Mouse (Mus musculus) R1 (cell line): ENCODE results near the gene Serinc3.
"Not testable (repeated sequence)": the region's sequence is repeated elsewhere in the genome, so short reads cannot be mapped to it uniquely, and the experiment has no call there.

Experiments used
- DNase-seq: peaks from one replicate; pipeline ENCODE4 v3.0.0-alpha.2; 2018; ENCODE audit warnings: low read depth, low spot score

Gene Serinc3

DNA sequence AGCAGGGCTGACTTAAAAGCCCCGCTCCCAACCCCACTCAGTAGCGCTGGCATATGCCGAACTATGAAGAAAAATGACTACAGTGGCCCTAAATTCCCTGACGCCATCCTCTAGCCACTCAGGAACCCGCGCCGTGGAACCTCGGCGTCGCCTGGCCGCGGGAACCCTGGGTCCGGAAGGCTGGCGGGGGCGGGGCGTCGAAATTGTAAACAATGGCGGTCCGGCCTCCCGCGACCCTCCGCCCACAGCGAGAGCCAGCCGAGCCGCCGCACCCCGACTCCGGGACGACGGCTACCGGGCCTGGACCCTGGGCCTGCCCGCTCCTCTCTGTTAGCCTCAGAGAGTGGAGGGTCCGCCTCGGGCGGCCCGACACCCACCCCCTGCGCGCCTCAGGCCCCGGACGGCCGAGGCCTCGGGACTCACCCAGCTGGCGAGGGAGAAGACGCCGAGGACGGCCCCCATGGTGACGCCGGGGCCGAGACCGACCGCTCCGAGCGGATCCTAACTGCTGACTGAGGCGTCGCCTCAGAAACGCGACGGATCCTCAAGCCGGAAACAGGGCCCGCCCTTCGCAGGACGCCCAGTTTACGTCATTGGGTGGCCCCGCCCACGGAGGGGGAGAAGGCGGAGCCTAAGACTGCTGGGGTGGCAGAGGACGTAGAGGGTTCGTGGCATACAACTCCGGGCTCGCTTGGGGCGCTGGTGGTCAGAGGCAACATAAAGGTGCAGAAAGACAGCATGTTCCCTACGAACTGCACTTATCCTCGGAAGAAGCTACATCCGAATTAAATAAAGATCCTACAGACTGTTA, at the start of gene Serinc3:
Gene Serinc3 (minus strand): TSS at position 557 of the 811 bp plus-strand sequence.
- DNase-seq: peak; percentile 95

DNA sequence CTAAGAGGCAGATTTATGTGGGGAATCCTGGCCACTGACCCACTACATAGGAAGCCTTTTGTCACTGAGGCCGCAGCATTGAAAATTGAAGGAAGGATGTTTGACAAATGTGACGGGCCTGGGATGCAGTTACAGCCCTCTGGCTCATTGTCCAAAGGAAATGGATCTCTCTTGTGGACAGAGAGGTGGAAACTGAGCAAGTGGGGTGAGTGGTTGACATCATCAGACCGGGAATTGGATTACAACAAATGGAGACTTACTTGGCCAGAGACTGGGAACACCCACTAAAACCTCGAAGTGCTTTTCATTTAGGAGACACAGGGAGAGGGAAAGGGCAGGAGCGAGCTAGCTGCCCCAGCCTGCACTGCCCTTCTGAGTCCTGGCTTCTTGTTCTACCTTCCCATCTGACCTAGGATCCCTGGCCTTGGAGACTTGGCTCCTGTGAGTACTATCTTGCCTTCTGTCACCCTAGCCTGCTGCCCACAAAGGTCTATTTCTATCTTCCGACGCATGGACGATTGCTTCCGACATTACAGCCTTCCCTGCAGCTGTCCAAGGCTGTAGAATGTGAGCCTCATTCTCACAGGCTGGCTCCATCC, 48.9 kb upstream of the Serinc3 start:
- no peak for DNase-seq

DNA sequence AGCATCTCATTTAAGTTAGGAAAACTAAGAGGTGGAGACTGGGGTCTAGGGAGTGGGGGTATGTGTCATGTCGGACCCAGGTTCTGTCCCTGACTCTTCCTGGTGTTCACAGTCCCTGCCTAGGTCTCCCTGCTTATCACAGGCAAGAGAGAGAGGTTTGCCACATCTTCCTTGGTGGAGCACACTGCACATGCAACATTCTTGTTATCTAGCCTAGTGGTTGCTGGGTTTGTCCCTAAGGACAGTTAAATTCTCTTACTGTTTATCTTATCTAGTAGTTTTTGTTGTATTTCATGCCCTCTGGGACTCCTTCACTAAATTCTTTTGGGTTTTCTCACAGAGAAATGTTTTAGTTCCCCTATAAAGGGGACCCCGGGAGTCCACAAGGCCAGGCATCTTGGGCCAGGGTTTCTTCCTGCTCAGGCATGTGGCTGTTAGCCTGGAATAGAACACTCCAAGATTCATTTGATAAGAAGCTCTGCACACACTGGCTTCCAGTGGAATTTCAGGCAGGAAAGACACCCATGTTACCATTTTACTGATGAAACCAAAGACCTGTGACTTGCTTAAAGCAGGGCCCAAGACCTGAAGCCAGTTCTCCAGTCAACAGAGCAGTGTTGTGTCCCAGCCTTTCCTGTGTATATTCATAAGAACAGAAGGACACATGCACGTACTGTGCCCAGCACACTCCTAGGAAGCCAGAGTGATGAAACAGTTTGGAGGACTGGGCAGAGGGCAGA, 48.1 kb upstream of the Serinc3 start:
- no peak for DNase-seq

DNA sequence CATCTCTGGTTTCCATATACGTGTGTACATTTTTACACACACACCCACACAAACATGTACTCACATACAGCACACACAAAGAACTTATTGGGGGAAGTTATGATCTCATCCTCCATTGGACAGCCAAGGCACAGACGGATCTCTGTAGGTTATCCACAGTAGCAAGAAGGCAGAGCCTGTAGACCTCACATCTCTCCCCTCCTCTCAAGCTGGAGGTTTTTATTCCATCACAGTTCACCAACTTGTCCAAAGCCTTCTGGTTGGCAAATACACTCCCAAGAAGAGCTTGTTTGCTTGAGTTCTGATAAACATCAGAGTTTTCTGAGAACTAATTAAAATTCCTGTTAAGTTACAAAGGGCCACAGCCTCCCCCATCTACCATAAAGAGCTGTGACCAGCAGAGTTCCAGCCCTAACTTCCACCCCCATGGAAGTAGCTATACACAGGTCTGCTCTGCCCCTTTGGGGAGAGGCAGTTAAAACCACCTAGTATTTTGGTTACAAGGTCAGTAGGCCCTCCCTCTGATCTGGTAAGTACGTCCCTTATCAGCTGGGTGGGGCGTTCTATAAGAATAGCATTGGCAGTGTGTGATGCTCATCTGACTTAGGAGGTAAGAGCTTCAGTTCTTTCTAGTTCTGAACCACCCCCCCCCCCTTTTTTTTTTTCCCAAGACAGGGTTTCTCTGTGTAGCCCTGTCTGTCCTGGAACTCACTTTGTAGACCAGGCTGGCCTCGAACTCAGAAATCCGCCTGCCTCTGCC, 47.1 kb upstream of the Serinc3 start:
- DNase-seq: no peak

DNA sequence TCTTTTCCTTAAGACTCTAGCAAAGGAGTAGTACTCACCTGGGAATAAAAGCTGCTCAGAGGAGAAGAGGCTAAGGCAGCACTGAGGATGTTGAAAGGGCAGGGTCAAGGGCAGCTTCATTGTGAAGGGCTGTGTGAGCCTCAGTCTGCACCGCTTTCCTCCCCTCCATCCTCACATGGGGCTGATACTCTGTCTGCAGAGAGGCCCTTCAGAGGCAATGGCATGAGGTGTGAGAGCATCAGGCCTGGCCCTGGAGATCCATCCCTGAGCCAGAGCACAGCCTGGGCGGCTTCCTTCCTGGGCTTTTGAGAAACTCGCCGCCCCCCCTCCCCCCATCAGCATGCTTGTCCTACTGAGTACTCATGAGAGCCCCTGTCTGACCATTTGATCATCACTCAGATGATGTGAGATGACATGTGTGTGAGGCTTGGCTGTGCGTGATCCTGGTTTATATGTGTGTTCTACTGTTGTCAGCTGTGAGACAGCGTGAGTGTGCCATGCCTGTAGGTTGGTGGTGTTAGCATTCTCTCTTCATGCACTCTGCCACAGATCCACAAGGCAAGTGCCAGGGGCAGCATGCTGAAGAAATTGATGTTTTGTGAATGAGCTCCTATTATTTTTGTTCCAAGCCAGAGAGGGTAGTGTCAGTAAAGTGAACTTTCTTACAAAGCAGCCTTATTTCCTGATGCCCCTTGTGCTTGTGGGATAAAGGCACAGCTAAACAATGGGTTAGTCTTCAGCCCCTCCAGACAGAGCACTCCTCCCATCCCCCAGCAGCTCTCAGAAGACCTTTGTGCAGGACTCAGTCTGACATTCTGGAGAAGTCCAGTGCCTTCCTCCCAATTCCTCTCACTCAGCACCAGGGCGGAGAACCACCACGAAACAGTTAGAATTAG, 45.7 kb upstream of the Serinc3 start:
- no peak for DNase-seq

DNA sequence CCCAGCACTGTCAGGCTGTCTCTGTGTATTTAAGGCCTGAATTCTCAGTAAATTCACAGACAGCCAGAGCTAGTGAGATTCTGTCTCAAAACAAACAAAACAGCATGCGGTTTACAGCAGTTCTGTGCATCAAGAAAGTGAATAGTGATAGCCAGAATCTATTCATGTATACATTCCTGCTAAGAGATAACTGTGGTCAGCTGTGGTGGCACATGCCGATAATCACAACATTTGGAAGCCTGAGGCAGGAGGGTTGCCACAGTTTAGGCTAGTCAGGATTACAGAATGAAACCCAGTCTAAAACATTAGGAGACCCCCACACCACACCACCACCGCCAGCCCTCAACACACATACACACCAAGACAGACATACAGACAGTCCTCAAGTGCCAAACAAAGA, 44.8 kb upstream of the Serinc3 start:
- DNase-seq: no peak

DNA sequence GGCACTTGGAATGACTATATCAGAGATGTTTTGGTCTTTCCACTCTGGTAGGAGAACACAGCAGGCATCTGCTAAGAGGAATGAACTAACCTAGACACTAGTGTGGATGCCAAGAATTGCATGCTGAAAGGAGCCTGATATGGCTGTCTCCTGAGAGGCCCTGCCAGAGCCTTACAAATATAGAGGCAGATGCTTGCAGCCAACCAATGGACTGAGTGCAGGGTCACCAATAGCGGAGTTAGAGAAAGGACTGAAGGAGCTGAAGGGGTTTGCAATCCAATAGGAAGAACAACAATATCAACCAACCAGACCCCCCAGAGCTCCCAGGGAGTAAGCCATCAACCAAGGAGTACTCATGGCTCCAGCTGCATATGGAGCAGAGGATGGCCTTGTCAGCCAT, 43.4 kb upstream of the Serinc3 start:
- DNase-seq: not testable (repeated sequence)

DNA sequence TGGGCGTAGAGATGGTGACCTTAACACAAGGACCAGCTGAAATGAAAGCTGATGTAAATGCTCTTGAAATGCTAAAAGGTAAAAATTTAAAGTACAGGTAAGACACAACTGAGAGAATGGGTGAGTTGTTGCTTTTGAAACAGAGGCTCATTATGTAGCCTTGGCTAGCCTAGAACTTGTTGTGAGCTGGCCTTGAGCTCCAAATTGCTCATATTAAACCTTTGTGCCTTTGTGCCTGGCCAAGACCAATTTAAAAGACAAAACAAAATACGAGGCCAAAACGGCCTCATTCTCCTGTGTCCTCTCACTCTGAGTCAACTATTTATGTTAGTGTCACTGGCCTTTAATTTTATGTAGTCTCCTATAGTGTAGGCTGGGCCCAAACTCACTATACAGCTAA, 42.0 kb upstream of the Serinc3 start:
- DNase-seq: no peak

DNA sequence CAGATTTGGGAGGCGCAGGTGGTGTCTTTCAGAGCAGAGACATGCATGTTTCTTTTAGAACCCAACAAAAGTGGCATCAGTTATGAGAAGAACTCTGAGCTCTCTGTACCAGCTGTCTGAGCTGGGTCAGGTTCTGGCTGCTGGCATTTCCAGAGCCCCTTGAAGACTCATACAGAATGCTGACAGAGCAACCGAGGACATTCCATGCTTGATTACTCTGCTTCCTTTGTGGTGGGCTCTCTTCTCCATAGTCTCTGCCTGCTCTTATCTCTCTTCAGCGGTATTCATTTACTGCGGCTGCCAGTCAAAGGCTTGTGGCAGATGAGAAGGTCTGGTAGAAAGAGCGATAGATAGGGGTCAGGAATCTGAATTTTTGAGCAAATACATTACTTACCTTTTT, 41.3 kb upstream of the Serinc3 start:
- no peak for DNase-seq

DNA sequence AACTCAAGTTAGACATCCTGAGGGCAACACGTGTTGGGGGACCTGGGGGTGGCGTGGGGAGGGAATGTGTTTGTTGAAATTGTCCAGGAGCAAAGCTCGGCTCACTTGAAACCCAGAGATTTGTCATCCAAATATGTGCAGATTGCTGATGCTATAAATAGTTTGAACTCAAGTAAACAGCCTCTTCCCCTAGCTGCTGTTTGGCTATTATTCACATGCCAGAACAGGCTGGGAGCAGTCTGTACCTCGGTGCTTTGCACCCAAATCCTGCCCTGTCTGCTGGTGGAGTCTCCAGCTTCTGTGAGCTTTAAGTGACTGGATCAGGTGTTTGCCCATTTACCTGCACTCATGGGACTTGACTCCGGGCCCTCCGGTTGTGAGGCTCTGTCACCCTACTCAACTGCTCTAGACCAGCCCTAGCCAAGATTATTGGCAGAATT, 40.9 kb upstream of the Serinc3 start:
- DNase-seq: no peak

DNA sequence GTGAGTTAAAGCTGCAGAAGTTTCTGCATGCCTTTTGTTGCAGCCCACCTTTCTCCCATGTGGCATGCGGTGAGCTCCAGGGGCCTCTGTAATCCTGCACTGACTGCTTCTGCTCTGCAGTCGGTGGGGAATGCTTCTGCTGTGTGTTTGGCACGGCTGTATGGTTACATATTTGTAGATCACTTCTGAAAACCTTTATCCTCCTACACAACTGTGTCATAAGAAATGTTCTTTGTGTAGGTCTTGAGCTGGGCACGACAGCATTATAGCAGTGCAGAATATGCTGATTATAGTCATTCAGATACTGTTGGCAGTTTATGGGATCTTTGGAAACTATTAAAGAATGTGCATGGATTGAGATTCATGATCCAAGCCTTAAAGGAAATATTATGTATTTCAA, 40.4 kb upstream of the Serinc3 start:
- DNase-seq: no peak

DNA sequence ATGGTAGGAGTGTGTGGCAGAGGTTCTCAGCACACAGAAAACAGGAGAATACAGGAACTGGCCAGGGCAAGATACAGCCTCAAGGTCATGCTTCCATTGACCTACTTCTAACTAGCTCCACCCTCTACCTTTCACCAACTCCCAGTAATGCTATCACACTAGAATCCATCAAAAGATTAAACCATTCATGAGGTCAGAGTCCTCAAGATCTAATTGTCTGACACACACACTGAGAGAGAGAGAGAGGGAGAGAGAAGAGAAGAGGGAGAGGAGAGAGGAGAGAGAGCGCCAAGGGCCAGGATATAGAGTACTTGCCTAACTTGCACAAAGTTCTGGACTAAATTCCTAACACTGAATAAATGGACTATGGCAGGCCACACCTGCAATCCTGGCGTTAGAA, 37.4 kb upstream of the Serinc3 start:
- no peak for DNase-seq

DNA sequence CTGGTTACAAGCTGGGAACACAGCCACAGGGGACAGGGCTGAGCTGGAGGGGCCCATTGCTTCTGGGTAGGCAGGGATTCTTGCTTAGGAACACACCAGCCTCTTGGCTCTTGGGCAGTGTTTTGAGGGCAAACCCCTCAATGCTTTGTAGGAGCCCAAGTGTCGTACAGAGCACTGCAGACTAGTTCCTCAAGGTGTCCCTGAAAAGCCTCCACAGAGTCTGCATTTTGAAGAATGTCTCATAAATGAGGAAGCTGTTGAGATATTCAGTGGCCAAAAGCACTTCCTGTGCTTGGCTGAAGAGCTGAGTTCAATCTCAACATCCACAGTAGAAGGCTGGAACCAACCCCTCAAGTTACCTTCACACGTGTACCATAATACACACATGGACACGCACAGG, 31.8 kb upstream of the Serinc3 start:
- no peak for DNase-seq

DNA sequence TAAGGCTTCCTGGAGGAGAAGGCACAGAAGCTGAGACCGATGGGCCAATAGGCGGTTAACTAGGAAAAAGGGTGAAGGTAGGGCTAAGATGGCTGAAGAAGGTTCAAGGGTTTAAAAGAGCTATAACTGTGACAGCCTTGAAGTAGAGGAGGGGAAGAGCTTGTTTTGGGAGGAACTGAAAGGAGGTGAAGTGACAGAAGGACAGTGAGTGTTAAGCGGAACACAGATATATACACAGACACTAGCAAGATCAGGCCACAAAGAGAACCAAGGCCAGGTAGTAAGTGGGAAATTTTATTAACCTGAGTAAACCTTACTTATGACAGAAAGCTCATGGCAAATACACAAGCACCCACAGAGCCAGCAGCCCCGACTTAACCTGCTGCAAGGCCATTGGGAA, 31.4 kb upstream of the Serinc3 start:
- DNase-seq: no peak

DNA sequence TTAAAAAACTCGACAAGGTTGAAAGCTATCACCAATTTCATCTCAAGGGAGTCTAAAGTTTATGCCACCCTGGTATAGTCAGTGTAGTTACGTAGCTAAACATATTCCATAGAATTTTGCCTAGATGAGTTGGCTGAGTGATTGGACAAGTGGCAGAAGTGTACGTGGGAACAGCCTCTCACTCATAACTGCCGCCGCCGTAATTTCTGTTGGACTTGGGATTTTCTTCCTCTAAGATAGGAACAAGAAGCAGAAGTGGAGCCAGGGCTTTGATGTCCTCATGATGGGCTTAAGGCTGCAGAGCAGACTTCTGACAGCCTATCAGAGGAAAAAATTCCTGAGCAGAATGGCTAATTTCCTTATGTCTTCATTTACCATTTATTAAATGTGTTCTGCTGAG, 30.7 kb upstream of the Serinc3 start:
- DNase-seq: no peak

DNA sequence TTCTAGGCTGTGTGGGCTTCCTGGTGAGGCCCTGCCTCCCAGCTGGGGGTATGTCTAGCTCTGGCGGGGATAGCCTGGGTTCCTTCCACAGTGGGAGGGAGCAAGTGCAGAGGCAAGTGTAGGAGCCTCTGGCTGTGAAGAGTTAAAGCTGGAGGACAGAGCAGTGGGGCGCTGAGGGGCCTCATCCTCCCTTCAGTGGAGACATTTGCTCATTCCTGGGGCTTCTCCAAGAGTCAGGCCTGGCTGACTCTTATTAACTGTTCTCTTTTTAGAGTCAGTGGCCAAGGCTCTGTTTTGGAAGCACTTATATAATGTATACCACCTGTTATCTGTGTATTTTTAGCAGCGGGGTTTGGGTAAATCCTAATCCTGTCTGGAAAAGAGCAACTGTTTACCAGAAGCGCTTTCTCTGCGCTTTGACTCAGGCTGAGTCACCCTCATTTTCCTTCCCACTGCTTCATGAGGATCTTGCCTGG, 30.3 kb upstream of the Serinc3 start:
- DNase-seq: no peak

DNA sequence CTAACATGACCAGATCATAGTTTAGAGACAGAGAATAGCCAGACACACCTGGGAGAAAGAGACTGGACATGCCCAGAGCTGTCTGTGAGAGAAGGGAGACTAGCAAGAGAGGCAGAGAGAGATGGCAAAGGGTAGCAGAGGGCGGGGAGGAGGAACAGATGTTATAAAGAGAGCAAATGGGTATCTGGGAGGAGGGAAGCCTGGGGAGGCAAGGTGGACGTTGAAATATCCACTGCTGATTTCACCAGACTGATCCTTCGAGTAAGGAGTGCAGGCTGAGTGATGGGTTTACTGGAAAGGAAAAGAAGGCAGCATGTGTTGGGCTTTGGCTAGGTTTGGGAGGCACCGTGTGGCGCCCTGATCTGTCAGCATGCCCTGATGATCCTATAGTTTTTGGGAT, 29.5 kb upstream of the Serinc3 start:
- no peak for DNase-seq

DNA sequence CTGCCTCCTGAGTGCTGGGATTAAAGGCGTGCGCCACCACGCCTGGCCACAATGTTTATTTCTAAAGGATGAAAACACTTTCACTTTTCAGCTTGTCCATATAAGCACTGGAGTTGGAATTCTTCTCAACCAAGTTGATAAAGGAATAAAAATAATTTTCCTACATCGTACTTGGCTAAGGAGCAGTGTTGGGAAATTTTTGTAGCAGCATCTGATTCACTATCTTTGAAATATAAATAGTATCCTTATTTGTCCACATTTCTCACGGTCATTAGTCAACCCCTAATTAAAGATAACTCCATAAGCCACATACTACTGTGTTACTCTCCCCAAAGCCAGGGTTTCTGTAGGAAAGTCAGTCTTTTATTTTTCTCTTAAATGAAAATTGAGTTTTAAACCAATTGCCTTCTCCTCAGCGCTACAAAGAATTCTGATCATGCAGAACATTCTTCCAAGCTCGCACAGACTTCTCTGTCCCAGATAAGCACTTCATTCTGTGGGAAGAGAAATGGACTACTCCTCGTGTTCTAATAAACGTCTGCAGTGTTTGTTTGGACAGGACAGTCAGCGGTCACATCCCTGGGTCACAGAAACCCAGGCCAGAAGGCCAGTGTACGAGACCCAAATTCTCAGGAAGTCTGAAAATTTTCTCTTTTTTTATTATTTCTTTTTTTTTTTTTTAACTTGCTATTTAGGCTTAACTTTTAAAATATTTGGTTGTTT, 26.1 kb upstream of the Serinc3 start:
- DNase-seq: no peak

DNA sequence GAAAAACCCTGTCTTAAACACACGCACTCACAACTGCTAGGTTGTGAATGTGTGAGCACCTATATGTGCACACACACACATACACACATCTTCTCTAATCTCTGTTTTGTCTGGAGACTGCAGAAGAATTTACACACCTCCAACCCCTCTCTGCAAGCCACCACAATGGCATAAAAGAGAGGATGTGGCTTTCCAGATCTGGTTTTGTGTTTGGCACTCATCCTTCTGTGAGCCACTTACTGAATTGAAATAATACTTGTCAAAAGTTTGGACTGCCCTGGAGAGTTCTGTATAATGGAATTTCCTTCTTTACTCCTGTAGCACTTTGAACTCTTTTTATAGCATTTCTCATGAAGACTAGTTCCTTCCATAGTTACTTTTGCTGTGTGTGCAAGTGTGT, 22.1 kb upstream of the Serinc3 start:
- DNase-seq: no peak

DNA sequence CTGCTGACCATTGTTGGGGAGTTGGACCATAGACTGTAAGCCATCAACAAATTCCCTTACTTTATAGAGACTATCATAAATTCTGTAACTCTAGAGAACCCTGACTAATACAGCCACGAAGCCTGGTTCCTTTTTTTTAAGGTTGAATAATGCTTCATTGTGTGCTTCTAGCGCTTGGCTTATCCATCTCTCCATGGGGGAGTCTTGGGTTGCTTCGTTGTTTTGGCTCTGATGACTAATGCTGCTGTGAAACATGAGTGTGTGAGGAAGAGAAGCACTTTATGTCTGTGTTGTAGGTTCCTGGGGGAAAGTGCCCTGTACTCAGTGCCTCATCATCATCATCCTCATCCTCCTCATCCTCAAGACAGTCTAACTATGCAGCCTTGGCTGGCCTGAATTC, 19.0 kb upstream of the Serinc3 start:
- DNase-seq: no peak
